ENCODE assay signal across 26 mouse cellular contexts in the genomic region with DNA sequence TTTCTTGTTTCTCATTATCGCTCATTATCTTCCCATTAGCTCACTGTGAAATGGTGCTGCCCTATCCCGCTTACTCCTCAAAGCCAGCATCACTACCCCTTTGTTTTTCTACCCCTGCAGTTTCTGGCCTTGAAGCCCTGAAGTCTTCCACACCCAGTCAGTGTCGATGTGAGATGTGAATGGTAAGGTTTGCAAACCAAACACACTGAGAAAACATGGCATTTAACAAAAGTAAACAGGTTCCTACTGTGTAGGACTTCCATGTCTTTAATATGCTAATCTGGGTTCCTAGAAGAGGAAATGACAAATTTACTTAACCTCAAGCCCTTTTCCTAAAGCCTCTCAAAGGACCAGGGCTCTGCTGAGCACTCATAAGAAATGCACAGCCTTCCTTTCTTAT.
DNase-seq lines count a peak whose midpoint lies in the region; ATAC-seq lines count a peak whose summit lies in the region.
"Had no signal": no experiment of that assay in that cellular context is flagged by ENCODE, and none has a peak within 500 bp of the region (broad histone marks: within the 10 kb centered on the region; RNA-seq: fewer than 3 reads in every experiment).

No protein-coding gene starts in this region.

- no peaks in the 10 kb centered on the region for H3K27me3 ChIP-seq in forebrain, embryonic 15.5 days
- no peaks in the 10 kb centered on the region for H3K27me3 ChIP-seq in forebrain, embryonic 13.5 days
- H3K27me3 ChIP-seq in midbrain, embryonic 13.5 days = no peaks in the 10 kb centered on the region
- H3K27me3 ChIP-seq in midbrain, embryonic 15.5 days (replicated peaks) = no peaks in the 10 kb centered on the region
- H3K27me3 ChIP-seq in midbrain, embryonic 16.5 days (ENCODE audit: control insufficient read depth, insufficient read depth, low read depth, low read length) = no peaks in the 10 kb centered on the region
- H3K27me3 ChIP-seq: embryonic facial prominence, embryonic 15.5 days; hindbrain, embryonic 15.5 days had no signal

- DNase-seq in thymus, postnatal 4 days = no peak
- DNase-seq in frontal cortex, postnatal 14 days (ENCODE audit: low spot score in 2 of 2) = no peak
- DNase-seq: adrenal gland, adult 8-10 months; adrenal gland, postnatal 36 days; B cell, adult 2 months; cerebellum, adult 11 months; cerebellum, adult 8-10 months; cerebellum, postnatal 14 days; embryo, embryonic 11 days; gastrocnemius, adult 2 months; gastrocnemius, postnatal 25 days; heart, postnatal 14 days had no signal

- no peak for ATAC-seq in forebrain, embryonic 15.5 days (replicated peaks)
- no peak for ATAC-seq in forebrain, embryonic 13.5 days
- ATAC-seq in midbrain, embryonic 13.5 days = no peak; the same call in 1 of the 2 replicates
- no peak for ATAC-seq in midbrain, embryonic 15.5 days (replicated peaks)
- no peak for ATAC-seq in midbrain, embryonic 16.5 days
- ATAC-seq: CD4-positive, CD25-positive, alpha-beta regulatory T cell, adult 4 months; forebrain, embryonic 16.5 days; intestine, embryonic 16.5 days; Patski had no signal

- peak overlapping the region; percentile 2; the same call in 1 of the 2 replicates for H3K27ac ChIP-seq in forebrain, embryonic 15.5 days (replicated peaks)
- no peak overlapping the region for H3K27ac ChIP-seq in forebrain, embryonic 13.5 days
- H3K27ac ChIP-seq in midbrain, embryonic 13.5 days = peak overlapping the region; percentile 17; the same call in 1 of the 2 replicates
- H3K27ac ChIP-seq in midbrain, embryonic 15.5 days = no peak overlapping the region
- peak overlapping the region; percentile 20 for H3K27ac ChIP-seq in midbrain, embryonic 16.5 days (ENCODE audit: low read length)
- H3K27ac ChIP-seq: embryonic facial prominence, embryonic 15.5 days; forebrain, embryonic 10.5 days; gastrocnemius, adult 2 months; heart, embryonic 10.5 days; hindbrain, embryonic 15.5 days had no signal

- peaks cover 56% of the 10 kb centered on the region for H3K4me1 ChIP-seq in forebrain, embryonic 15.5 days
- H3K4me1 ChIP-seq in forebrain, embryonic 13.5 days = peaks cover 57% of the 10 kb centered on the region
- peaks cover 57% of the 10 kb centered on the region for H3K4me1 ChIP-seq in midbrain, embryonic 13.5 days (replicated peaks)
- H3K4me1 ChIP-seq in midbrain, embryonic 15.5 days = peaks cover 54% of the 10 kb centered on the region
- H3K4me1 ChIP-seq in midbrain, embryonic 16.5 days (ENCODE audit: control insufficient read depth, insufficient read depth, low read length) = peaks cover 52% of the 10 kb centered on the region
- H3K4me1 ChIP-seq: embryonic facial prominence, embryonic 15.5 days had no signal

- no peak overlapping the region for H3K4me3 ChIP-seq in forebrain, embryonic 15.5 days
- no peak overlapping the region for H3K4me3 ChIP-seq in forebrain, embryonic 13.5 days
- H3K4me3 ChIP-seq in midbrain, embryonic 13.5 days (replicated peaks) = no peak overlapping the region
- no peak overlapping the region for H3K4me3 ChIP-seq in midbrain, embryonic 15.5 days
- no peak overlapping the region for H3K4me3 ChIP-seq in midbrain, embryonic 16.5 days (ENCODE audit: low read depth, low read length)
- H3K4me3 ChIP-seq: embryonic facial prominence, embryonic 15.5 days; erythroblast, embryonic 14.5 days; forebrain, embryonic 10.5 days; gastrocnemius, adult 2 months; heart, embryonic 10.5 days; hindbrain, embryonic 15.5 days had no signal

- WGBS in forebrain, embryonic 15.5 days = 33% methylated on average over 3 of the region's 3 CpGs
- 30% methylated on average over 3 of the region's 3 CpGs for WGBS in forebrain, embryonic 13.5 days
- 44% methylated on average over 3 of the region's 3 CpGs for WGBS in midbrain, embryonic 13.5 days
- 44% methylated on average over 3 of the region's 3 CpGs for WGBS in midbrain, embryonic 15.5 days
- 51% methylated on average over 3 of the region's 3 CpGs for WGBS in midbrain, embryonic 16.5 days

- H3K36me3 ChIP-seq in forebrain, embryonic 15.5 days = no peaks in the 10 kb centered on the region
- H3K36me3 ChIP-seq in forebrain, embryonic 13.5 days (ENCODE audit: poor library complexity, severe bottlenecking) = no peaks in the 10 kb centered on the region
- no peaks in the 10 kb centered on the region for H3K36me3 ChIP-seq in midbrain, embryonic 13.5 days
- H3K36me3 ChIP-seq in midbrain, embryonic 15.5 days (replicated peaks) = no peaks in the 10 kb centered on the region
- H3K36me3 ChIP-seq in midbrain, embryonic 16.5 days (ENCODE audit: control insufficient read depth, insufficient read depth, low read length) = no peaks in the 10 kb centered on the region
- H3K36me3 ChIP-seq: embryonic facial prominence, embryonic 15.5 days; forebrain, embryonic 10.5 days; heart, embryonic 10.5 days; hindbrain, embryonic 15.5 days had no signal

- H3K4me2 ChIP-seq in forebrain, embryonic 15.5 days (replicated peaks) = no peak overlapping the region
- H3K4me2 ChIP-seq in forebrain, embryonic 13.5 days = no peak overlapping the region
- H3K4me2 ChIP-seq in midbrain, embryonic 13.5 days (replicated peaks) = no peak overlapping the region
- H3K4me2 ChIP-seq in midbrain, embryonic 15.5 days = no peak overlapping the region
- no peak overlapping the region for H3K4me2 ChIP-seq in midbrain, embryonic 16.5 days (ENCODE audit: low read length)
- H3K4me2 ChIP-seq: embryonic facial prominence, embryonic 15.5 days; hindbrain, embryonic 15.5 days had no signal

- H3K9ac ChIP-seq in forebrain, embryonic 15.5 days (replicated peaks) = no peak overlapping the region
- H3K9ac ChIP-seq in forebrain, embryonic 13.5 days = no peak overlapping the region
- H3K9ac ChIP-seq in midbrain, embryonic 13.5 days (replicated peaks) = no peak overlapping the region
- H3K9ac ChIP-seq in midbrain, embryonic 15.5 days = no peak overlapping the region
- no peak overlapping the region for H3K9ac ChIP-seq in midbrain, embryonic 16.5 days (ENCODE audit: low read depth, low read length)
- H3K9ac ChIP-seq: embryonic facial prominence, embryonic 15.5 days; hindbrain, embryonic 15.5 days had no signal

- no peaks in the 10 kb centered on the region for H3K9me3 ChIP-seq in forebrain, embryonic 15.5 days
- no peaks in the 10 kb centered on the region for H3K9me3 ChIP-seq in forebrain, embryonic 13.5 days (replicated peaks)
- H3K9me3 ChIP-seq in midbrain, embryonic 13.5 days = no peaks in the 10 kb centered on the region
- H3K9me3 ChIP-seq in midbrain, embryonic 15.5 days = no peaks in the 10 kb centered on the region
- H3K9me3 ChIP-seq in midbrain, embryonic 16.5 days (replicated peaks; ENCODE audit: control insufficient read depth, low read length, poor library complexity, severe bottlenecking) = no peaks in the 10 kb centered on the region
- H3K9me3 ChIP-seq: embryonic facial prominence, embryonic 15.5 days; forebrain, embryonic 10.5 days; heart, embryonic 10.5 days; hindbrain, embryonic 15.5 days had no signal

Comparison
In these comparisons a context has a peak if more than half of its experiments do, and no peak if none do; other contexts are left out.
1. H3K27ac ChIP-seq: peak in forebrain, embryonic 15.5 days (single experiment), midbrain, embryonic 13.5 days (single experiment) and midbrain, embryonic 16.5 days (single experiment); none in forebrain, embryonic 13.5 days (single experiment) and midbrain, embryonic 15.5 days (single experiment).